Mouse (Mus musculus): Measurements from ENCODE around the gene Ttc23l. TPM values are rescaled to one million over a fixed set of nuclear protein-coding genes. Genes with fewer than 3 reads are reported as not detected.
"Not testable (repeated sequence)": the region's sequence is repeated elsewhere in the genome, so short reads cannot be mapped to it uniquely, and the experiment has no call there.

Gene Ttc23l
- polyA plus RNA-seq, 1 experiment, result not detected

- Histone ChIP-seq H3K4me3 (ENCODE audit: insufficient read depth, low read length) (no peak overlapping the region), H3K27ac (ENCODE audit: insufficient read depth, low read length) (no peak overlapping the region), H3K4me1 (ENCODE audit: control insufficient read depth, insufficient read depth, low read length) (no peaks in the 10 kb centered on the region)
- TF ChIP-seq POLR2A (IDR thresholded peaks at IDR 0.05; ENCODE audit: extremely low read depth, insufficient read depth, low read length), result no peak
- TF ChIP-seq CTCF (IDR thresholded peaks at IDR 0.05; ENCODE audit: extremely low read depth, insufficient read depth, low read length), result no peak
Measured at GRCm38 (mm10) chr15:10531352-10531751, 27.1 kb downstream of the Ttc23l start.

- H3K27ac ChIP-seq (ENCODE audit: insufficient read depth, low read length), result no peak overlapping the region
- TF ChIP-seq CTCF (IDR thresholded peaks at IDR 0.05; ENCODE audit: extremely low read depth, insufficient read depth, low read length) (no peak), POLR2A (IDR thresholded peaks at IDR 0.05; ENCODE audit: extremely low read depth, insufficient read depth, low read length) (no peak)
- H3K4me1 ChIP-seq (ENCODE audit: control insufficient read depth, insufficient read depth, low read length), result no peaks in the 10 kb centered on the region
- H3K4me3 ChIP-seq (ENCODE audit: insufficient read depth, low read length), result no peak overlapping the region
Measured at GRCm38 (mm10) chr15:10525896-10526295, 32.6 kb downstream of the Ttc23l start.

- H3K4me3 ChIP-seq (ENCODE audit: insufficient read depth, low read length), result no peak overlapping the region
- no peaks in the 10 kb centered on the region for H3K4me1 ChIP-seq (ENCODE audit: control insufficient read depth, insufficient read depth, low read length)
- no peak overlapping the region for H3K27ac ChIP-seq (ENCODE audit: insufficient read depth, low read length)
- no peak for TF ChIP-seq POLR2A (IDR thresholded peaks at IDR 0.05; ENCODE audit: extremely low read depth, insufficient read depth, low read length)
- TF ChIP-seq CTCF (IDR thresholded peaks at IDR 0.05; ENCODE audit: extremely low read depth, insufficient read depth, low read length), result no peak
Measured at GRCm38 (mm10) chr15:10515166-10515565, 43.3 kb downstream of the Ttc23l start.

GRCm38 (mm10) chr15:10506099-10506498 is 52.4 kb downstream of the Ttc23l start:
- Histone ChIP-seq H3K4me1 (ENCODE audit: control insufficient read depth, insufficient read depth, low read length) (no peaks in the 10 kb centered on the region), H3K4me3 (ENCODE audit: insufficient read depth, low read length) (no peak overlapping the region), H3K27ac (ENCODE audit: insufficient read depth, low read length) (no peak overlapping the region)
- TF ChIP-seq POLR2A (IDR thresholded peaks at IDR 0.05; ENCODE audit: extremely low read depth, insufficient read depth, low read length) (no peak), CTCF (IDR thresholded peaks at IDR 0.05; ENCODE audit: extremely low read depth, insufficient read depth, low read length) (no peak)

- Histone ChIP-seq H3K4me1 (ENCODE audit: control insufficient read depth, insufficient read depth, low read length) (no peaks in the 10 kb centered on the region), H3K4me3 (ENCODE audit: insufficient read depth, low read length) (no peak overlapping the region), H3K27ac (ENCODE audit: insufficient read depth, low read length) (no peak overlapping the region)
- TF ChIP-seq POLR2A (IDR thresholded peaks at IDR 0.05; ENCODE audit: extremely low read depth, insufficient read depth, low read length) (no peak), CTCF (IDR thresholded peaks at IDR 0.05; ENCODE audit: extremely low read depth, insufficient read depth, low read length) (peak; percentile 87)
Measured at GRCm38 (mm10) chr15:10500838-10501719, 57.4 kb downstream of the Ttc23l start.

- H3K27ac ChIP-seq (ENCODE audit: insufficient read depth, low read length), result no peak overlapping the region
- no peaks in the 10 kb centered on the region for H3K4me1 ChIP-seq (ENCODE audit: control insufficient read depth, insufficient read depth, low read length)
- TF ChIP-seq CTCF (IDR thresholded peaks at IDR 0.05; ENCODE audit: extremely low read depth, insufficient read depth, low read length), result no peak
- TF ChIP-seq POLR2A (IDR thresholded peaks at IDR 0.05; ENCODE audit: extremely low read depth, insufficient read depth, low read length), result no peak
- no peak overlapping the region for H3K4me3 ChIP-seq (ENCODE audit: insufficient read depth, low read length)
Measured at GRCm38 (mm10) chr15:10500035-10500434, 58.4 kb downstream of the Ttc23l start.

GRCm38 (mm10) chr15:10499593-10499992 is 58.9 kb downstream of the Ttc23l start:
- Histone ChIP-seq H3K27ac (ENCODE audit: insufficient read depth, low read length) (no peak overlapping the region), H3K4me1 (ENCODE audit: control insufficient read depth, insufficient read depth, low read length) (no peaks in the 10 kb centered on the region), H3K4me3 (ENCODE audit: insufficient read depth, low read length) (no peak overlapping the region)
- TF ChIP-seq POLR2A (IDR thresholded peaks at IDR 0.05; ENCODE audit: extremely low read depth, insufficient read depth, low read length) (no peak), CTCF (IDR thresholded peaks at IDR 0.05; ENCODE audit: extremely low read depth, insufficient read depth, low read length) (no peak)

GRCm38 (mm10) chr15:10496696-10497095 is 61.8 kb downstream of the Ttc23l start:
- H3K4me3 ChIP-seq (ENCODE audit: insufficient read depth, low read length); H3K4me1 ChIP-seq (ENCODE audit: control insufficient read depth, insufficient read depth, low read length); H3K27ac ChIP-seq (ENCODE audit: insufficient read depth, low read length): not testable (repeated sequence)

- TF ChIP-seq POLR2A (IDR thresholded peaks at IDR 0.05; ENCODE audit: extremely low read depth, insufficient read depth, low read length) (no peak), CTCF (IDR thresholded peaks at IDR 0.05; ENCODE audit: extremely low read depth, insufficient read depth, low read length) (no peak)
- Histone ChIP-seq H3K27ac (ENCODE audit: insufficient read depth, low read length) (no peak overlapping the region), H3K4me1 (ENCODE audit: control insufficient read depth, insufficient read depth, low read length) (no peaks in the 10 kb centered on the region), H3K4me3 (ENCODE audit: insufficient read depth, low read length) (no peak overlapping the region)
Measured at GRCm38 (mm10) chr15:10495944-10496343, 62.5 kb downstream of the Ttc23l start.

- Histone ChIP-seq H3K4me3 (ENCODE audit: insufficient read depth, low read length) (no peak overlapping the region), H3K27ac (ENCODE audit: insufficient read depth, low read length) (no peak overlapping the region), H3K4me1 (ENCODE audit: control insufficient read depth, insufficient read depth, low read length) (no peaks in the 10 kb centered on the region)
- TF ChIP-seq POLR2A (IDR thresholded peaks at IDR 0.05; ENCODE audit: extremely low read depth, insufficient read depth, low read length), result no peak
- no peak for TF ChIP-seq CTCF (IDR thresholded peaks at IDR 0.05; ENCODE audit: extremely low read depth, insufficient read depth, low read length)
Measured at GRCm38 (mm10) chr15:10490101-10490500, 68.4 kb downstream of the Ttc23l start.
